23 mouse cellular contexts compared by ENCODE assay signal in genomic region chr13:99563021-99563420, GRCm38 (mm10). TPM values are rescaled to one million over a fixed set of nuclear protein-coding genes. Genes with fewer than 3 reads are reported as not detected.
A peak's percentile ranks its signal among the peaks of the same experiment; 100 is the strongest.
DNase-seq lines count a peak whose midpoint lies in the region; ATAC-seq and TF ChIP-seq lines count a peak whose summit lies in the region.
"Had no signal": no experiment of that assay in that cellular context is flagged by ENCODE, and none has a peak within 500 bp of the region (broad histone marks: within the 10 kb centered on the region; RNA-seq: fewer than 3 reads in every experiment).

No protein-coding gene starts in this region.

- TF ChIP-seq CTCF in midbrain, postnatal 0 days (IDR thresholded peaks at IDR 0.05), result no peak

- H3K9me3 ChIP-seq in midbrain, embryonic 10.5 days (replicated peaks), result no peaks in the 10 kb centered on the region
- no peaks in the 10 kb centered on the region for H3K9me3 ChIP-seq in midbrain, postnatal 0 days (ENCODE audit: low read length)
- H3K9me3 ChIP-seq: embryonic facial prominence, embryonic 15.5 days; heart, embryonic 15.5 days; intestine, embryonic 15.5 days; neural tube, embryonic 12.5 days; stomach, embryonic 15.5 days had no signal

- no peaks in the 10 kb centered on the region for H3K27me3 ChIP-seq in midbrain, embryonic 10.5 days (ENCODE audit: low read depth, poor library complexity, severe bottlenecking)
- H3K27me3 ChIP-seq in midbrain, postnatal 0 days (ENCODE audit: insufficient read depth, low read length), result no peaks in the 10 kb centered on the region
- H3K27me3 ChIP-seq: embryonic facial prominence, embryonic 15.5 days; heart, embryonic 15.5 days; intestine, embryonic 15.5 days; neural tube, embryonic 12.5 days; stomach, embryonic 15.5 days had no signal

- H3K36me3 ChIP-seq in midbrain, embryonic 10.5 days, result no peaks in the 10 kb centered on the region
- H3K36me3 ChIP-seq in midbrain, postnatal 0 days (ENCODE audit: insufficient read depth, low read length), result no peaks in the 10 kb centered on the region
- H3K36me3 ChIP-seq: embryonic facial prominence, embryonic 15.5 days; G1E; heart, embryonic 15.5 days; intestine, embryonic 15.5 days; neural tube, embryonic 12.5 days; stomach, embryonic 15.5 days had no signal

- 0 out of 2 replicates have a peak overlapping the region, but pooled peaks have one; percentile 10 for H3K27ac ChIP-seq in midbrain, embryonic 10.5 days (replicated peaks)
- H3K27ac ChIP-seq in midbrain, postnatal 0 days (ENCODE audit: low read depth, low read length), result no peak overlapping the region
- H3K27ac ChIP-seq: embryonic facial prominence, embryonic 15.5 days; heart, adult 2 months; heart, embryonic 15.5 days; intestine, embryonic 15.5 days; neural tube, embryonic 12.5 days; stomach, embryonic 15.5 days had no signal

- no peak overlapping the region for H3K9ac ChIP-seq in midbrain, postnatal 0 days (replicated peaks; ENCODE audit: low read length, poor library complexity, severe bottlenecking)
- H3K9ac ChIP-seq: embryonic facial prominence, embryonic 15.5 days; heart, embryonic 15.5 days; intestine, embryonic 15.5 days; lung, embryonic 14.5 days; neural tube, embryonic 12.5 days; stomach, embryonic 15.5 days had no signal

- no peak overlapping the region for H3K4me3 ChIP-seq in midbrain, embryonic 10.5 days
- H3K4me3 ChIP-seq in midbrain, postnatal 0 days (ENCODE audit: low read depth, low read length), result no peak overlapping the region
- H3K4me3 ChIP-seq: embryonic facial prominence, embryonic 15.5 days; heart, adult 2 months; heart, embryonic 15.5 days; intestine, embryonic 15.5 days; neural tube, embryonic 12.5 days; stomach, embryonic 15.5 days had no signal

- peaks cover 37% of the 10 kb centered on the region for H3K4me1 ChIP-seq in midbrain, embryonic 10.5 days
- peaks cover 10% of the 10 kb centered on the region; the same call in 1 of the 2 replicates for H3K4me1 ChIP-seq in midbrain, postnatal 0 days (ENCODE audit: insufficient read depth, low read length)
- H3K4me1 ChIP-seq: embryonic facial prominence, embryonic 15.5 days; intestine, embryonic 15.5 days; stomach, embryonic 15.5 days had no signal

- ATAC-seq in midbrain, postnatal 0 days (ENCODE audit: low FRiP score), result no peak

- DNase-seq in gastrocnemius, adult 18-20 months (ENCODE audit: low spot score), result peak; percentile 9
- DNase-seq in gastrocnemius, postnatal 4 days (ENCODE audit: low spot score in 2 of 2), result no peak
- no peak for DNase-seq in midbrain, embryonic 10.5 days (ENCODE audit: low spot score)
- no peak for DNase-seq in midbrain, postnatal 0 days (ENCODE audit: low spot score)
- peak; percentile 50 for DNase-seq in cerebellum, adult 8-10 months
- peak; percentile 13 for DNase-seq in skeletal muscle tissue, adult 2 months (ENCODE audit: low read depth, low spot score)
- DNase-seq in ovary, postnatal 10 days (ENCODE audit: low spot score), result no peak
- DNase-seq in right cerebral cortex, postnatal 36 days (ENCODE audit: low spot score in 2 of 2), result no peak
- DNase-seq: adrenal gland, postnatal 14 days; heart, adult 2 months; kidney, adult 9 months; kidney, postnatal 4 days; layer of hippocampus, adult 9-11 months; lung, embryonic 14.5 days; lung, postnatal 4 days; thymus, adult 18-20 months had no signal

- WGBS in midbrain, embryonic 10.5 days, result 70% methylated on average over 3 of the region's 3 CpGs
- 55% methylated on average over 3 of the region's 3 CpGs for WGBS in midbrain, postnatal 0 days

- no peak overlapping the region for H3K4me2 ChIP-seq in midbrain, postnatal 0 days (ENCODE audit: low read depth, low read length, poor library complexity, severe bottlenecking)
- H3K4me2 ChIP-seq: embryonic facial prominence, embryonic 15.5 days; heart, embryonic 15.5 days; intestine, embryonic 15.5 days; liver, embryonic 11.5 days; lung, embryonic 14.5 days; neural tube, embryonic 12.5 days; stomach, embryonic 15.5 days had no signal

RNA-seq across cellular contexts. Expression of gene Map1b, which starts 46.7 kb away (rescaled TPM):
- total RNA-seq in gastrocnemius, adult 18-20 months (2021), result 10 to 100 TPM in 1 of 2 experiments, 1 to 10 TPM in 1; 7.1 to 11.5 TPM
- total RNA-seq in gastrocnemius, postnatal 4 days (2021), result 10 to 100 TPM; 60.8 to 63.4 TPM
- 665 and 916 TPM in 2 replicates for polyA plus RNA-seq in midbrain, embryonic 10.5 days (2016; fragmentation: Nextera tagmentation; extraction: Ambion mirVana)
- total RNA-seq in midbrain, postnatal 0 days (2014; rRNA removed), result 913 and 940 TPM in 2 replicates
- polyA plus RNA-seq in midbrain, postnatal 0 days (2015; fragmentation: Nextera tagmentation; extraction: Ambion mirVana), result 1,865 and 2,125 TPM in 2 replicates
- polyA plus RNA-seq: G1E had no signal

Comparison
In these comparisons a context has a peak if more than half of its experiments do, and no peak if none do; other contexts are left out.
1. DNase-seq: peak in gastrocnemius, adult 18-20 months (single experiment), cerebellum, adult 8-10 months (single experiment) and skeletal muscle tissue, adult 2 months (single experiment); none in gastrocnemius, postnatal 4 days (0 of 2), midbrain, embryonic 10.5 days (single experiment), midbrain, postnatal 0 days (single experiment), ovary, postnatal 10 days (single experiment) and right cerebral cortex, postnatal 36 days (0 of 2).
2. RNA of gene Map1b, which starts 46.7 kb away (total RNA-seq): 913 to 940 TPM in midbrain, postnatal 0 days; 60.8 to 63.4 TPM in gastrocnemius, postnatal 4 days and 7.1 to 11.5 TPM in gastrocnemius, adult 18-20 months; every median in the first group is over 10 times any median in the second.